Mouse (Mus musculus) hindbrain, embryonic 15.5 days (tissue): ENCODE measurements around the gene Defa20. TPM values are rescaled to one million over a fixed set of nuclear protein-coding genes. Genes with fewer than 3 reads are reported as not detected.
"Not testable (repeated sequence)": the region's sequence is repeated elsewhere in the genome, so short reads cannot be mapped to it uniquely, and the experiment has no call there.

Experiments
- ATAC-seq: fragments of 200-750 bp; cut with Nextera tagmentation; 2 replicates; pipeline ENCODE4 v1.8.0; 2017; ENCODE audit warnings: low read depth, moderate number of reproducible peaks, moderate TSS enrichment; ENCODE audit not compliant: low FRiP score
- H3K27ac ChIP-seq: fragments of 300-500 bp; sonication (generic); replicated peaks from 2 replicates; pipeline ENCODE4 v1.5.1; 2015; ENCODE audit warnings: mild to moderate bottlenecking, inconsistent platforms
- H3K27me3 ChIP-seq: fragments of 300-500 bp; sonication (generic); 2 replicates; pipeline ENCODE4 v1.6.1; 2015; ENCODE audit warnings: control low read depth, inconsistent platforms
- H3K36me3 ChIP-seq: fragments of 300-500 bp; sonication (generic); 2 replicates; pipeline ENCODE4 v1.6.1; 2015; ENCODE audit warnings: control low read depth, inconsistent platforms
- H3K4me1 ChIP-seq: fragments of 300-500 bp; sonication (generic); replicated peaks from 2 replicates; pipeline ENCODE4 v1.6.1; 2015; ENCODE audit warnings: control low read depth, inconsistent platforms
- H3K4me2 ChIP-seq: fragments of 300-500 bp; sonication (generic); 2 replicates; pipeline ENCODE4 v1.6.1; 2015; ENCODE audit warnings: moderate library complexity, mild to moderate bottlenecking, inconsistent platforms
- H3K4me3 ChIP-seq: fragments of 300-500 bp; sonication (generic); 2 replicates; pipeline ENCODE4 v1.5.1; 2015; ENCODE audit warnings: mild to moderate bottlenecking, inconsistent platforms
- H3K9ac ChIP-seq: fragments of 300-500 bp; sonication (generic); 2 replicates; pipeline ENCODE4 v1.6.1; 2015; ENCODE audit warnings: inconsistent platforms
- H3K9me3 ChIP-seq: fragments of 300-500 bp; sonication (generic); 2 replicates; pipeline ENCODE4 v1.6.1; 2016; ENCODE audit warnings: control low read depth, inconsistent platforms
- WGBS: fragments of 180-500 bp; shearing (Covaris S2); methylation state at CpG from one replicate; pipeline ENCODE4 v1.1.7; 2015; 5-methylcytosine and 5-hydroxymethylcytosine counted together
- polyA plus RNA-seq: library from polyadenylated mRNA; unstranded; fragments of >200 nt; fragmentation: Nextera tagmentation; extraction: Ambion mirVana; gene quantifications from 2 replicates; pipeline ENCODE4 v1.2.1, GENCODE M21; 2015

Defa20 gene
- not detected in 2 replicates for polyA plus RNA-seq

- H3K36me3 ChIP-seq, H3K4me3 ChIP-seq, H3K27ac ChIP-seq, H3K9ac ChIP-seq, H3K4me1 ChIP-seq, H3K27me3 ChIP-seq, H3K4me2 ChIP-seq, ATAC-seq, H3K9me3 ChIP-seq: not testable (repeated sequence)
- WGBS = no CpG with 5 or more reads among the region's 2 CpGs
Measured at GRCm38 (mm10) chr8:21508958-21509357, at the start of gene Defa20. TSS of gene Defa20 (plus strand) at chr8:21509258.

GRCm38 (mm10) chr8:21528732-21529131 is 19.7 kb downstream of the Defa20 start, which contains the start of gene Defa32:
TSS of gene Defa32 (plus strand) at chr8:21529032.
- not testable (repeated sequence) for H3K36me3 ChIP-seq, H3K4me2 ChIP-seq, H3K9me3 ChIP-seq, H3K4me1 ChIP-seq, H3K27me3 ChIP-seq, ATAC-seq, H3K27ac ChIP-seq, H3K9ac ChIP-seq, H3K4me3 ChIP-seq
- WGBS = no CpG with 5 or more reads among the region's 2 CpGs

Other genes with a start within 250 kb of the Defa20 start
- not detected in 2 replicates for gene Defa27, start 193.7 kb upstream of the Defa20 start, polyA plus RNA-seq
- gene Defa29, start 182.2 kb upstream of the Defa20 start, polyA plus RNA-seq = not detected in 2 replicates
- gene Defa2, start 130.7 kb upstream of the Defa20 start, polyA plus RNA-seq = not detected in 2 replicates
- gene Defa33, start 117.4 kb upstream of the Defa20 start, polyA plus RNA-seq = not detected in 2 replicates
- gene Defa36, start 81.8 kb upstream of the Defa20 start, polyA plus RNA-seq = not detected in 2 replicates
- gene Gm7849, start 52.7 kb upstream of the Defa20 start, polyA plus RNA-seq = not detected in 2 replicates
- gene Defa32, start 19.8 kb downstream of the Defa20 start, polyA plus RNA-seq = not detected in 2 replicates
- gene Defa37, start 56.1 kb downstream of the Defa20 start, polyA plus RNA-seq = not detected in 2 replicates
- not detected in 2 replicates for gene Defa28, start 73.7 kb downstream of the Defa20 start, polyA plus RNA-seq
- not detected in 2 replicates for gene Gm7861, start 85.2 kb downstream of the Defa20 start, polyA plus RNA-seq
- not detected in 2 replicates for gene Defa26, start 108.9 kb downstream of the Defa20 start, polyA plus RNA-seq
- not detected in 2 replicates for gene Defa17, start 146.5 kb downstream of the Defa20 start, polyA plus RNA-seq
- gene Defa34, start 156.5 kb downstream of the Defa20 start, polyA plus RNA-seq = not detected in 2 replicates
- not detected in 2 replicates for gene AY761184, start 194.4 kb downstream of the Defa20 start, polyA plus RNA-seq
- not detected in 2 replicates for gene Defa24, start 225.2 kb downstream of the Defa20 start, polyA plus RNA-seq